Mouse (Mus musculus): ENCODE measurements around the gene Pkmyt1. TPM values are rescaled to one million over a fixed set of nuclear protein-coding genes. Genes with fewer than 3 reads are reported as not detected.

Pkmyt1 gene
- total RNA-seq, 2 experiments from 2014 or later, result 4.7 to 5.6 TPM

Other genes starting within 250 kb of the Pkmyt1 start
- not detected for gene Vmn2r117, start 246.6 kb upstream of the Pkmyt1 start, total RNA-seq (2021)
- 1 to 10 TPM; 3.3 to 4.1 TPM for gene Zfp213, start 162.1 kb upstream of the Pkmyt1 start, total RNA-seq (2021)
- gene Zfp13, start 126.8 kb upstream of the Pkmyt1 start, total RNA-seq (2021), result 1 to 10 TPM; 6.6 to 7.0 TPM
- not detected for gene Zscan10, start 125.5 kb upstream of the Pkmyt1 start, total RNA-seq (2021)
- gene Mmp25, start 81.1 kb upstream of the Pkmyt1 start, total RNA-seq (2021), result under 1 TPM; 0.35 to 0.43 TPM
- not detected for gene Bicdl2, start 65.8 kb upstream of the Pkmyt1 start, total RNA-seq (2021)
- gene Hcfc1r1, start 52.7 kb upstream of the Pkmyt1 start, total RNA-seq (2021), result 100 to 1,000 TPM; 273 to 283 TPM
- 10 to 100 TPM; 17.7 to 21.2 TPM for gene Thoc6, start 52.5 kb upstream of the Pkmyt1 start, total RNA-seq (2021)
- gene Tnfrsf12a, start 48.9 kb upstream of the Pkmyt1 start, total RNA-seq (2021), result 10 to 100 TPM; 33.4 to 51.3 TPM
- gene Cldn6, start 47.1 kb upstream of the Pkmyt1 start, total RNA-seq (2021), result not detected
- gene Cldn9, start 42.3 kb upstream of the Pkmyt1 start, total RNA-seq (2021), result under 1 TPM; 0.54 to 0.70 TPM
- gene 1520401A03Rik, start 3.6 kb upstream of the Pkmyt1 start, total RNA-seq (2021), result under 1 TPM; 0.12 to 0.23 TPM
- gene Paqr4, start 14.5 kb downstream of the Pkmyt1 start, total RNA-seq (2021), result 1 to 10 TPM; 7.6 to 9.4 TPM
- gene Kremen2, start 19.5 kb downstream of the Pkmyt1 start, total RNA-seq (2021), result not detected
- 10 to 100 TPM; 39.0 to 39.5 TPM for gene Flywch1, start 45.3 kb downstream of the Pkmyt1 start, total RNA-seq (2021)
- gene Flywch2, start 59.7 kb downstream of the Pkmyt1 start, total RNA-seq (2021), result 1 to 10 TPM; 3.4 to 3.8 TPM
- 100 to 1,000 TPM; 177 to 255 TPM for gene Srrm2, start 64.2 kb downstream of the Pkmyt1 start, total RNA-seq (2021)
- 100 to 1,000 TPM; 364 to 374 TPM for gene Elob, start 102.8 kb downstream of the Pkmyt1 start, total RNA-seq (2021)
- not detected for gene Prss33, start 109.7 kb downstream of the Pkmyt1 start, total RNA-seq (2021)
- not detected for gene Prss32, start 117.5 kb downstream of the Pkmyt1 start, total RNA-seq (2021)
- gene Prss41, start 117.8 kb downstream of the Pkmyt1 start, total RNA-seq (2021), result not detected
- gene Prss21, start 141.7 kb downstream of the Pkmyt1 start, total RNA-seq (2021), result not detected
- gene Dcpp1, start 154.5 kb downstream of the Pkmyt1 start, total RNA-seq (2021), result not detected
- gene Dcpp2, start 154.5 kb downstream of the Pkmyt1 start, total RNA-seq (2021), result not detected
- not detected for gene Dcpp3, start 191.1 kb downstream of the Pkmyt1 start, total RNA-seq (2021)
- not detected for gene Sbp, start 215.3 kb downstream of the Pkmyt1 start, total RNA-seq (2021)
- not detected for gene Sbpl, start 228.9 kb downstream of the Pkmyt1 start, total RNA-seq (2021)